Mouse (Mus musculus) heart, adult 2 months (tissue): ENCODE data around the gene Spta1.

Experiments
- CTCF ChIP-seq: fragments of 200-600 bp; IDR thresholded peaks from 2 replicates; pipeline ENCODE4 v1.8.1; 2022; ENCODE audit warnings: antibody characterized with exemption, mild to moderate bottlenecking, moderate library complexity
- EP300 ChIP-seq: fragments of 200-500 bp; IDR thresholded peaks from 2 replicates; pipeline ENCODE4 v1.6.1; 2011; ENCODE audit warnings: low read depth, low read length, control low read depth; ENCODE audit not compliant: insufficient read depth

DNA sequence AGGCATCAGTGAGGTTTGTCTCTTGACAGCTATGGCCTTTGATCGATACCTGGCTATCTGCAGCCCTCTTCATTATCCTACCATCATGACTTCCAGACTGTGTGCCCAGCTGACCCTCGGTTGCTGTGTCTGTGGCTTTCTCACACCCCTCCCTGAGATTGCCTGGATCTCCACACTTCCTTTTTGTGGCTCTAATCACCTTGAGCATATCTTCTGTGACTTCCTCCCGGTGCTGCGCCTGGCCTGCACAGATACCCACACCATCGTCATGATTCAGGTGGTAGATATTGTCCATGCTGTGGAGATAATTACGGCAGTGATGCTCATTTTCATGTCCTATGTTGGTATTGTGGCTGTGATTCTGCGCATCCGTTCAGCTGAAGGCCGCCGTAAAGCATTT lies 13.5 kb upstream of the Spta1 start:
- TF ChIP-seq EP300 (no peak), CTCF (no peak)
